Mouse (Mus musculus) midbrain, embryonic 12.5 days (tissue): Measurements from ENCODE around the gene Vezf1. TPM values are rescaled to one million over a fixed set of nuclear protein-coding genes. Genes with fewer than 3 reads are reported as not detected.

Experiments
- ATAC-seq: fragments of 200-750 bp; cut with Nextera tagmentation; 2 replicates; pipeline ENCODE4 v1.8.0; 2017; ENCODE audit warnings: low read depth, moderate TSS enrichment, moderate library complexity; ENCODE audit not compliant: low FRiP score
- H3K27ac ChIP-seq: fragments of 300-500 bp; sonication (generic); replicated peaks from 2 replicates; pipeline ENCODE4 v1.5.1; 2016; ENCODE audit warnings: mild to moderate bottlenecking
- H3K27me3 ChIP-seq: fragments of 300-500 bp; sonication (generic); 2 replicates; pipeline ENCODE4 v1.6.1; 2016; ENCODE audit warnings: mild to moderate bottlenecking
- H3K36me3 ChIP-seq: fragments of 300-500 bp; sonication (generic); 2 replicates; pipeline ENCODE4 v1.6.1; 2016
- H3K4me1 ChIP-seq: fragments of 300-500 bp; sonication (generic); 2 replicates; pipeline ENCODE4 v1.6.1; 2016
- H3K4me2 ChIP-seq: fragments of 300-500 bp; sonication (generic); replicated peaks from 2 replicates; pipeline ENCODE4 v1.6.1; 2016; ENCODE audit warnings: mild to moderate bottlenecking, moderate library complexity
- H3K4me3 ChIP-seq: fragments of 300-500 bp; sonication (generic); 2 replicates; pipeline ENCODE4 v1.5.1; 2016; ENCODE audit warnings: mild to moderate bottlenecking
- H3K9ac ChIP-seq: fragments of 300-500 bp; sonication (generic); replicated peaks from 2 replicates; pipeline ENCODE4 v1.6.1; 2016; ENCODE audit warnings: mild to moderate bottlenecking, moderate library complexity
- H3K9me3 ChIP-seq: fragments of 300-500 bp; sonication (generic); 2 replicates; pipeline ENCODE4 v1.6.1; 2016; ENCODE audit warnings: mild to moderate bottlenecking
- WGBS: fragments of 180-500 bp; shearing (Covaris S2); methylation state at CpG from one replicate; pipeline ENCODE4 v1.1.7; 2016; 5-methylcytosine and 5-hydroxymethylcytosine counted together
- polyA plus RNA-seq: library from polyadenylated mRNA; unstranded; fragments of >200 nt; fragmentation: Nextera tagmentation; extraction: Ambion mirVana; gene quantifications from 2 replicates; pipeline ENCODE4 v1.2.1, GENCODE M21; 2016

The Vezf1 gene
- polyA plus RNA-seq, 1 experiment from 2014 or later: 88.6 TPM

GRCm38 (mm10) chr11:88057788-88058187 lies 10.3 kb upstream of the Vezf1 start:
- H3K36me3 ChIP-seq: peaks cover 8% of the 10 kb centered on the region; the same call in 1 of the 2 replicates
- ATAC-seq: no peak
- H3K4me2 ChIP-seq: no peak overlapping the region
- no peak overlapping the region for H3K9ac ChIP-seq
- no peaks in the 10 kb centered on the region for H3K27me3 ChIP-seq
- H3K4me1 ChIP-seq: 0 out of 2 replicates have a peak, but pooled peaks cover 3% of the 10 kb centered on the region
- no peak overlapping the region for H3K4me3 ChIP-seq
- WGBS: 61% methylated on average over 2 of the region's 2 CpGs
- no peak overlapping the region for H3K27ac ChIP-seq
- no peaks in the 10 kb centered on the region for H3K9me3 ChIP-seq

DNA sequence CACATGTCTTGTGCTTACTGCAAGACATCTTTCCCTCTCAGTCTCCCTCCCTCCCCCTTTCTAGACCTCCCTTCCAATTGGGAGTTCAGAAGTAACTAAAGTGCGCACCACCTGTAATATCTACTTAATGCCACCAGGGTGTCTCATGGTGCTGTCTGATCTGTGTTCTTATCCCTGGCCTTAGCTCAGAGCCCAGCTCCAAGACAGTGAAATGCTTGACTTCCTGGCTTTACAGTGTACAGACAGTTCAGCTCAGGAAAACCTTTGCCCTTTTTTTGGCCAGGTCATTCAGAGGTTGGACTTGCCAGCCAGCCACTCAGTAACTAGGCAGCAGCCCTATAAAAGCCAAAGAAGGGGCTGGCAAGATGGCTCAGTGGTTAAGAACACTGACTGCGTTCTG lies 8.9 kb upstream of the Vezf1 start:
- Histone ChIP-seq H3K4me2 (no peak overlapping the region), H3K27ac (no peak overlapping the region), H3K9me3 (no peaks in the 10 kb centered on the region), H3K27me3 (no peaks in the 10 kb centered on the region), H3K36me3 (peaks cover 3% of the 10 kb centered on the region; the same call in 1 of the 2 replicates), H3K4me1 (no peaks in the 10 kb centered on the region), H3K9ac (no peak overlapping the region), H3K4me3 (no peak overlapping the region)
- ATAC-seq: peak; percentile 70
- 53% methylated on average over 2 of the region's 2 CpGs for WGBS

- no peak overlapping the region for H3K9ac ChIP-seq
- no peak overlapping the region for H3K4me2 ChIP-seq
- no peaks in the 10 kb centered on the region for H3K36me3 ChIP-seq
- no peaks in the 10 kb centered on the region for H3K27me3 ChIP-seq
- H3K27ac ChIP-seq: no peak overlapping the region
- WGBS: 75% methylated on average over 2 of the region's 2 CpGs
- H3K4me3 ChIP-seq: no peak overlapping the region
- H3K4me1 ChIP-seq: peaks cover 1% of the 10 kb centered on the region; the same call in 1 of the 2 replicates
- H3K9me3 ChIP-seq: no peaks in the 10 kb centered on the region
- no peak for ATAC-seq
Observed at GRCm38 (mm10) chr11:88061892-88062625, 6.0 kb upstream of the Vezf1 start.

GRCm38 (mm10) chr11:88065732-88066131 lies 2.3 kb upstream of the Vezf1 start:
- Histone ChIP-seq H3K4me3 (no peak overlapping the region), H3K9me3 (no peaks in the 10 kb centered on the region), H3K27ac (no peak overlapping the region), H3K9ac (no peak overlapping the region), H3K27me3 (no peaks in the 10 kb centered on the region), H3K36me3 (no peaks in the 10 kb centered on the region), H3K4me2 (no peak overlapping the region), H3K4me1 (peaks cover 15% of the 10 kb centered on the region)
- no peak for ATAC-seq

- no peak for ATAC-seq
Observed at GRCm38 (mm10) chr11:88067191-88067585, 891 bp upstream of the Vezf1 start.

GRCm38 (mm10) chr11:88068411-88069245 lies 549 bp downstream of the Vezf1 start:
- peaks cover 43% of the 10 kb centered on the region for H3K4me1 ChIP-seq

More at GRCm38 (mm10) chr11:88067191-88067585, 891 bp upstream of the Vezf1 start:
- Histone ChIP-seq H3K36me3 (no peaks in the 10 kb centered on the region), H3K27ac (peak overlapping the region; percentile 99), H3K4me2 (peak overlapping the region; percentile 82), H3K9ac (peak overlapping the region; percentile 100), H3K4me3 (peak overlapping the region; percentile 99), H3K9me3 (no peaks in the 10 kb centered on the region), H3K4me1 (peaks cover 29% of the 10 kb centered on the region), H3K27me3 (no peaks in the 10 kb centered on the region)
- WGBS: 2% methylated on average over 8 of the region's 8 CpGs

GRCm38 (mm10) chr11:88069246-88069570 lies 1.1 kb downstream of the Vezf1 start:
- ATAC-seq: no peak
- H3K4me1 ChIP-seq: peaks cover 45% of the 10 kb centered on the region
- H3K27ac ChIP-seq: peak overlapping the region; percentile 99
- H3K4me2 ChIP-seq: peak overlapping the region; percentile 80
- peak overlapping the region; percentile 99 for H3K4me3 ChIP-seq
- 0% methylated on average over 12 of the region's 12 CpGs for WGBS
- peaks cover 12% of the 10 kb centered on the region; the same call in 1 of the 2 replicates for H3K36me3 ChIP-seq
- H3K9ac ChIP-seq: peak overlapping the region; percentile 100
- H3K9me3 ChIP-seq: no peaks in the 10 kb centered on the region
- H3K27me3 ChIP-seq: no peaks in the 10 kb centered on the region

More at GRCm38 (mm10) chr11:88068411-88069245, 549 bp downstream of the Vezf1 start:
- peak; percentile 68 for ATAC-seq
- H3K9ac ChIP-seq: peak overlapping the region; percentile 100
- no peaks in the 10 kb centered on the region for H3K27me3 ChIP-seq
- no peaks in the 10 kb centered on the region for H3K9me3 ChIP-seq
- peak overlapping the region; percentile 82 for H3K4me2 ChIP-seq
- WGBS: under 1% methylated on average over 64 of the region's 92 CpGs
- H3K36me3 ChIP-seq: peaks cover 6% of the 10 kb centered on the region; the same call in 1 of the 2 replicates
- H3K27ac ChIP-seq: peak overlapping the region; percentile 99
- peak overlapping the region; percentile 99 for H3K4me3 ChIP-seq

GRCm38 (mm10) chr11:88070392-88070791 lies 2.3 kb downstream of the Vezf1 start:
- Histone ChIP-seq H3K4me2 (peak overlapping the region; percentile 80), H3K4me1 (peaks cover 49% of the 10 kb centered on the region), H3K9me3 (no peaks in the 10 kb centered on the region), H3K36me3 (peaks cover 22% of the 10 kb centered on the region; the same call in 1 of the 2 replicates), H3K9ac (peak overlapping the region; percentile 43; the same call in 1 of the 2 replicates), H3K27me3 (no peaks in the 10 kb centered on the region), H3K27ac (no peak overlapping the region), H3K4me3 (peak overlapping the region; percentile 99)
- ATAC-seq: no peak
- 22% methylated on average over 4 of the region's 4 CpGs for WGBS

- Histone ChIP-seq H3K4me3 (peak overlapping the region; percentile 99), H3K4me1 (peaks cover 56% of the 10 kb centered on the region), H3K27ac (no peak overlapping the region), H3K4me2 (peak overlapping the region; percentile 80), H3K9me3 (no peaks in the 10 kb centered on the region), H3K27me3 (no peaks in the 10 kb centered on the region), H3K9ac (peak overlapping the region; percentile 43; the same call in 1 of the 2 replicates), H3K36me3 (peaks cover 28% of the 10 kb centered on the region)
- ATAC-seq: no peak
- 39% methylated on average over 5 of the region's 5 CpGs for WGBS
Observed at GRCm38 (mm10) chr11:88071113-88071512, 3.0 kb downstream of the Vezf1 start.

GRCm38 (mm10) chr11:88073343-88073875 lies 5.3 kb downstream of the Vezf1 start:
- H3K4me2 ChIP-seq: no peak overlapping the region
- no peak overlapping the region for H3K27ac ChIP-seq
- H3K9ac ChIP-seq: no peak overlapping the region
- WGBS: 87% methylated on average over 14 of the region's 14 CpGs
- peaks cover 49% of the 10 kb centered on the region for H3K36me3 ChIP-seq
- H3K27me3 ChIP-seq: no peaks in the 10 kb centered on the region
- no peak overlapping the region; the same call in 1 of the 2 replicates for H3K4me3 ChIP-seq
- no peak for ATAC-seq
- no peaks in the 10 kb centered on the region for H3K9me3 ChIP-seq
- H3K4me1 ChIP-seq: peaks cover 51% of the 10 kb centered on the region

DNA sequence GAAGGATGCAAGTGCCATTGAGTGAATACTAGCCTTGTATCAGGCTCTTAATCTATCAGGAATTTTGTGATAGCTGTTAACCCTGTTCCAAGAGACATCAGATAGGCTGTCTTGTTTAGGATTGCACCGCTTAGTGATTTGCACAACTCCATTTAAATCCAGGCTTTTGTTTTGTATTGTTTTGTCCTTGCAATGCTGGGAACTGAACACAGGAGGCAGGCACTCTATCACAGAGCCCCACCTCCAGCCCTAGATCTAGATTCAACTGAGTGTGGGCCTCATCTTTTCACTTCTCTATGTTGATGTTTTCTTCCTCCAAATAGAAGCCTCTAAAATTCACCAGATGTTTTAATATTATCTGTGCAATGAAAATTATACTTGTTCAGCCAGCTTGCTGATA lies 7.6 kb downstream of the Vezf1 start:
- Histone ChIP-seq H3K4me3 (no peak overlapping the region), H3K27ac (no peak overlapping the region), H3K27me3 (no peaks in the 10 kb centered on the region), H3K4me1 (peaks cover 41% of the 10 kb centered on the region), H3K9ac (no peak overlapping the region), H3K9me3 (no peaks in the 10 kb centered on the region), H3K36me3 (peaks cover 72% of the 10 kb centered on the region), H3K4me2 (no peak overlapping the region)
- 13% methylated on average over 1 of the region's 1 CpGs for WGBS
- no peak for ATAC-seq

DNA sequence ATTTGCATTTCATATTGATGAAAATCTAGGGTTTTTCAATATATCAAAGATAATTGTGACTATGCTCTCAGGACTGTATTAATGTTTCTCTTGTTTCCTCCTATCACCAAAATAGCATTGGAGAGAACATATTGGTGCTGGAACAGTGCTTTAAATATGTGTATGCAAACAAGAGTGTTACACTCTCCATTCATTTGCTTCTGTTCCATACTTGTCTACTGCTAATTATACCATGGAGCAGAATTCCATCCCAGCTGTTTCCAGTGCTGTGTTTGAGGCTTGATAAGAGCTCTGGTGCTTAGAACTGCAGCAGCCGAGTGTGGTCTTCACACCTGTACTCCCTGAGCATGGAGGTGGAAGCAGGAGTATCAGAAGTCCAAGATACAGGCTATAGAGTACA lies 8.3 kb downstream of the Vezf1 start:
- Histone ChIP-seq H3K36me3 (peaks cover 79% of the 10 kb centered on the region), H3K9me3 (no peaks in the 10 kb centered on the region), H3K4me3 (no peak overlapping the region), H3K27ac (no peak overlapping the region), H3K9ac (no peak overlapping the region), H3K27me3 (no peaks in the 10 kb centered on the region), H3K4me2 (no peak overlapping the region), H3K4me1 (peaks cover 35% of the 10 kb centered on the region)
- 85% methylated on average over 1 of the region's 1 CpGs for WGBS
- no peak for ATAC-seq
